Comparison of ENCODE assay signal across 22 mouse cellular contexts in genomic region chr1:30922237-30922636, GRCm38 (mm10). TPM values are rescaled to one million over a fixed set of nuclear protein-coding genes. Genes with fewer than 3 reads are reported as not detected.
"Had no signal": no experiment of that assay in that cellular context is flagged by ENCODE, and none has a peak within 500 bp of the region (broad histone marks: within the 10 kb centered on the region; RNA-seq: fewer than 3 reads in every experiment).

No protein-coding gene starts in this region.

- DNase-seq: gastrocnemius, adult 2 months; gastrocnemius, postnatal 10 days; gastrocnemius, postnatal 25 days; heart, postnatal 10 days; heart, postnatal 4 days; kidney, adult 18-20 months; kidney, adult 8-10 months; kidney, postnatal 10 days; kidney, postnatal 36 days; layer of hippocampus, adult 9-11 months; liver; liver, embryonic 13.5 days had no signal

RNA-seq across cellular contexts. Expression of gene AC153137.1, which starts 55.5 kb away (rescaled TPM):
- total RNA-seq: gastrocnemius, adult 2 months; gastrocnemius, postnatal 10 days; gastrocnemius, postnatal 25 days; gastrocnemius, postnatal 4 days; granulocyte monocyte progenitor cell, adult 5-6 weeks; heart, adult 8-10 months; heart, postnatal 10 days; heart, postnatal 25 days; heart, postnatal 4 days; layer of hippocampus, adult 18-20 months; layer of hippocampus, adult 8-10 months; layer of hippocampus, postnatal 25 days; left cerebral cortex, adult 2 months; left cerebral cortex, postnatal 14 days; left cerebral cortex, postnatal 36 days had no signal
